Mouse (Mus musculus) limb, embryonic 13.5 days (tissue): ENCODE measurements at regions not wholly inside any gene's neighbourhood (a gene's known extent, or its start where the extent isn't known, plus 50 kb on each side); places are given as distances from the start of the nearest gene placed in this dataset.
A peak's percentile ranks its signal among the peaks of the same experiment; 100 is the strongest.

Experiments
- ATAC-seq: fragments of 200-750 bp; cut with Nextera tagmentation; 2 replicates; pipeline ENCODE4 v1.8.0; 2017; ENCODE audit warnings: low read depth, moderate number of reproducible peaks, moderate TSS enrichment; ENCODE audit not compliant: low FRiP score
- H3K27ac ChIP-seq: fragments of 300-500 bp; sonication (generic); 2 replicates; pipeline ENCODE4 v1.5.1; 2015; ENCODE audit warnings: inconsistent platforms, mild to moderate bottlenecking, moderate library complexity
- H3K27me3 ChIP-seq: fragments of 300-500 bp; sonication (generic); 2 replicates; pipeline ENCODE4 v1.6.1; 2015; ENCODE audit warnings: mild to moderate bottlenecking, inconsistent platforms
- H3K36me3 ChIP-seq: fragments of 300-500 bp; sonication (generic); 2 replicates; pipeline ENCODE4 v1.6.1; 2015; ENCODE audit warnings: inconsistent platforms, mild to moderate bottlenecking, moderate library complexity
- H3K4me1 ChIP-seq: fragments of 300-500 bp; sonication (generic); 2 replicates; pipeline ENCODE4 v1.6.1; 2015; ENCODE audit warnings: inconsistent platforms
- H3K4me2 ChIP-seq: fragments of 300-500 bp; sonication (generic); replicated peaks from 2 replicates; pipeline ENCODE4 v1.6.1; 2015; ENCODE audit warnings: inconsistent platforms, mild to moderate bottlenecking, moderate library complexity
- H3K4me3 ChIP-seq: fragments of 300-500 bp; sonication (generic); 2 replicates; pipeline ENCODE4 v1.5.1; 2015; ENCODE audit warnings: moderate library complexity, mild to moderate bottlenecking, inconsistent platforms
- H3K9ac ChIP-seq: fragments of 300-500 bp; sonication (generic); 2 replicates; pipeline ENCODE4 v1.6.1; 2015; ENCODE audit warnings: mild to moderate bottlenecking, inconsistent platforms
- H3K9me3 ChIP-seq: fragments of 300-500 bp; sonication (generic); 2 replicates; pipeline ENCODE4 v1.6.1; 2016; ENCODE audit warnings: inconsistent platforms
- WGBS: fragments of 180-500 bp; shearing (Covaris S2); methylation state at CpG from one replicate; pipeline ENCODE4 v1.1.7; 2015; 5-methylcytosine and 5-hydroxymethylcytosine counted together

- H3K4me1 ChIP-seq: 0 out of 2 replicates have a peak, but pooled peaks cover 4% of the 10 kb centered on the region
- ATAC-seq: no peak
- no peaks in the 10 kb centered on the region for H3K36me3 ChIP-seq
- no peak overlapping the region for H3K9ac ChIP-seq
- H3K4me3 ChIP-seq: no peak overlapping the region
- H3K9me3 ChIP-seq: no peaks in the 10 kb centered on the region
- no peak overlapping the region; the same call in 1 of the 2 replicates for H3K4me2 ChIP-seq
- no peak overlapping the region for H3K27ac ChIP-seq
- no peaks in the 10 kb centered on the region for H3K27me3 ChIP-seq
- 57% methylated on average over 19 of the region's 19 CpGs for WGBS
Measured at GRCm38 (mm10) chr2:84184288-84185015, 194.1 kb downstream of the Gm13691 start.

DNA sequence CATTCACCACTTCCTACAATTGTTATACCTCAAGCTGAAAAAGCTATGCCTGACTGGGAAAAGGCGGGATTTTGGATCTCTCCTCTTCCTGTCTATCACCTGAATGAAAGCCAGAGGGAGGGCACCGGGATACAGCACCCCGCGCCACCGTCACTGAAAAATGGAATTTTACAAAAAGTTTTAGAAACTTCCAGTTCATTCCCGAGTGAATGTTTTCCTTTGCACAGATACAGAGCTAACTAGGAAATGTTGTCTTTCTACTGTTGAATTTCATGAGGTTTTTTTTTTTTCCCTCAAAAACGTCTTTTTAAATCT lies 194.6 kb downstream of the Gm13691 start:
- H3K4me3 ChIP-seq: no peak overlapping the region
- H3K36me3 ChIP-seq: no peaks in the 10 kb centered on the region
- no peaks in the 10 kb centered on the region for H3K27me3 ChIP-seq
- 84% methylated on average over 7 of the region's 7 CpGs for WGBS
- no peak overlapping the region for H3K9ac ChIP-seq
- no peak overlapping the region for H3K27ac ChIP-seq
- H3K4me1 ChIP-seq: 0 out of 2 replicates have a peak, but pooled peaks cover 4% of the 10 kb centered on the region
- no peaks in the 10 kb centered on the region for H3K9me3 ChIP-seq
- ATAC-seq: no peak
- H3K4me2 ChIP-seq: no peak overlapping the region

GRCm38 (mm10) chr2:84186126-84186701 lies 195.9 kb downstream of the Gm13691 start:
- H3K36me3 ChIP-seq: no peaks in the 10 kb centered on the region
- H3K27me3 ChIP-seq: no peaks in the 10 kb centered on the region
- no peak overlapping the region for H3K27ac ChIP-seq
- H3K4me3 ChIP-seq: no peak overlapping the region
- ATAC-seq: peak; percentile 88
- H3K4me1 ChIP-seq: 0 out of 2 replicates have a peak, but pooled peaks cover 4% of the 10 kb centered on the region
- H3K9me3 ChIP-seq: no peaks in the 10 kb centered on the region
- H3K4me2 ChIP-seq: no peak overlapping the region
- 42% methylated on average over 9 of the region's 9 CpGs for WGBS
- no peak overlapping the region for H3K9ac ChIP-seq

DNA sequence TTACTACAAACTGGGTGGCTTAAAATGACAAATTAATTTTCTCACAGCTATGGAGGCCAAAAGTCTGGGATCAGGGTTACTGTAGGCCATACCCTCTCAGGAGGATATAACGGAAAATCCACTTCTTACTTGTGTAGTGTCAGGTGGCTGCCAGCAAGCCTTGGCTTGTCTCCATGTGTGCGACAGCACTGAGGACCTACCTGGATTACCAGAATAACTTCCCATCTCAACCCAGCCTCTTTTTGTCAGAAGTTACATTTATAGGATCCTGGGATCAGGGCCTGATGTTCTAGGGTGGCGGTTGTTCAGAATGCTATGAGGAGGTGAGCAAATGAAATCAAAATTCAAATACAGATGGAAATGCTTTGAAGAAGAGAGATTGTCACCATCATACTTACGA lies 197.1 kb downstream of the Gm13691 start:
- Histone ChIP-seq H3K9ac (no peak overlapping the region), H3K27me3 (no peaks in the 10 kb centered on the region), H3K9me3 (no peaks in the 10 kb centered on the region), H3K27ac (no peak overlapping the region), H3K4me3 (no peak overlapping the region), H3K4me2 (no peak overlapping the region), H3K36me3 (no peaks in the 10 kb centered on the region), H3K4me1 (0 out of 2 replicates have a peak, but pooled peaks cover 4% of the 10 kb centered on the region)
- ATAC-seq: no peak
- 87% methylated on average over 4 of the region's 4 CpGs for WGBS

GRCm38 (mm10) chr2:84189302-84189701 lies 198.9 kb downstream of the Gm13691 start:
- no peak for ATAC-seq
- Histone ChIP-seq H3K9ac (no peak overlapping the region), H3K9me3 (no peaks in the 10 kb centered on the region), H3K4me1 (0 out of 2 replicates have a peak, but pooled peaks cover 4% of the 10 kb centered on the region), H3K4me2 (no peak overlapping the region), H3K4me3 (no peak overlapping the region), H3K36me3 (no peaks in the 10 kb centered on the region), H3K27ac (no peak overlapping the region), H3K27me3 (no peaks in the 10 kb centered on the region)
- WGBS: 83% methylated on average over 3 of the region's 3 CpGs

GRCm38 (mm10) chr2:84217116-84217515 lies 208.1 kb downstream of the Calcrl start:
- 78% methylated on average over 1 of the region's 1 CpGs for WGBS
- H3K9me3 ChIP-seq: no peaks in the 10 kb centered on the region
- H3K27me3 ChIP-seq: no peaks in the 10 kb centered on the region
- H3K9ac ChIP-seq: no peak overlapping the region
- no peaks in the 10 kb centered on the region for H3K36me3 ChIP-seq
- H3K4me1 ChIP-seq: no peaks in the 10 kb centered on the region
- ATAC-seq: no peak
- no peak overlapping the region for H3K27ac ChIP-seq
- H3K4me3 ChIP-seq: no peak overlapping the region
- H3K4me2 ChIP-seq: no peak overlapping the region

DNA sequence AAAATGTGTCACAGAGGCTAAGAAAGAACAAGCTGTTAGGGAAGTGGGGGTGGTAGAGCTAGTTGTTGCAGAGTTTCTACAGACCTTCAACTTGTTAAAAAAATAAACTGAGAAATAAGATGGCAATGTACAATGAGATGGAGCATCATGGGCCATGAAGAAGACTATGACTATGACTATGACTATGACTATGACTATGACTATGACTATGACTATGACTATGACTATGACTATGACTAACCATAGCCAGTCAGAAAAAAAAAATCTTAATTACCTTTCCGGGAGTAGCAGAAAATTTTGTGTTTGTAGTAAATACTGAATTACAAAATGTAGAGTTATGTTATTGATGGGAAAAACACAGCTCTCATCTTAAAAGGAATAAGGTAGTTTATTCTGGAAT lies 203.2 kb downstream of the Calcrl start:
- Histone ChIP-seq H3K9me3 (no peaks in the 10 kb centered on the region), H3K27me3 (no peaks in the 10 kb centered on the region), H3K9ac (no peak overlapping the region), H3K4me2 (no peak overlapping the region), H3K4me1 (no peaks in the 10 kb centered on the region), H3K36me3 (no peaks in the 10 kb centered on the region), H3K4me3 (no peak overlapping the region), H3K27ac (no peak overlapping the region)
- 92% methylated on average over 1 of the region's 1 CpGs for WGBS
- no peak for ATAC-seq

DNA sequence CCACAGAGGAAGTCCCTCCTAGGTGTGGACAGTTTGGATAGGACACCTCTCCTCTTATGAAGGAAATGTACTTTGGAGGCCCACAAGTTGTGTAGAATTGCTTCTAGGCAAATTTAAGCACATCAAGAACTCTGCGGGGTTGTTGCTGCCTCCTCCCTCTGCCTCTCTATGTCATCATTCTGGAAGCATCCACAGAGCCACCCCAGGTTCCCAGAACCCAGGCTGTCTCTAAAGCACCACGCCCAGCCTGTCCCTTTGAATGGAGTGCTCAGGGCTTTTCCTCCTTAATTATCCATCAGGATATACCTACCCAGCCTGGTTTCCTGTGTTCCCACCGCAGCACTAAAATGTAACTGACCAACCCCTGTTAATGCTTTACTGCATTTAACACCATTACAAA lies 195.4 kb downstream of the Calcrl start:
- H3K4me2 ChIP-seq: no peak overlapping the region
- no peak overlapping the region for H3K4me3 ChIP-seq
- ATAC-seq: no peak
- no peaks in the 10 kb centered on the region for H3K9me3 ChIP-seq
- H3K36me3 ChIP-seq: no peaks in the 10 kb centered on the region
- no peak overlapping the region for H3K9ac ChIP-seq
- no peak overlapping the region for H3K27ac ChIP-seq
- no peaks in the 10 kb centered on the region for H3K27me3 ChIP-seq
- 71% methylated on average over 3 of the region's 3 CpGs for WGBS
- no peaks in the 10 kb centered on the region for H3K4me1 ChIP-seq

- no peak for ATAC-seq
- Histone ChIP-seq H3K9me3 (no peaks in the 10 kb centered on the region), H3K4me2 (no peak overlapping the region), H3K36me3 (no peaks in the 10 kb centered on the region), H3K4me1 (no peaks in the 10 kb centered on the region), H3K27ac (no peak overlapping the region), H3K27me3 (no peaks in the 10 kb centered on the region), H3K4me3 (no peak overlapping the region), H3K9ac (no peak overlapping the region)
- WGBS: 74% methylated on average over 4 of the region's 4 CpGs
Measured at GRCm38 (mm10) chr2:84235641-84236040, 189.6 kb downstream of the Calcrl start.

DNA sequence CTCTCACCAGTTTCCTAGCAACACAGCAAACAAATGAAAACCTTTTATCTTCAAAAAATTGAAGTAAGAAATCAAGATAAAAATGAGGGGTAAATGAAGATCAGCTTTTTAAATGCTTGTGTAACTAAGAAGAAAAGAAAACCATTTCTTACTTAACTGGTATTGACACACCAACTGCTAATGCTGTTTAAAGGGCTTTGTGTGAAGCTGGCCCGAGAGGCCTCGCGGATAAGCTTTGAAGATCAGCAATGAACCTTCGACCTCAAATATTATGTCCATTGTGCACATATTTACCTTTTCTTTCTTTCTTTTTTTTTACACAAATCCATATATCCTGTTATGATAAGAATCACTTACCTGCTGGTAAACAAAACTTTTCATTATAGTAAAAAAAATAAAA lies 184.0 kb downstream of the Calcrl start:
- Histone ChIP-seq H3K4me2 (no peak overlapping the region), H3K27ac (no peak overlapping the region), H3K36me3 (no peaks in the 10 kb centered on the region), H3K9ac (no peak overlapping the region), H3K4me3 (no peak overlapping the region), H3K9me3 (no peaks in the 10 kb centered on the region), H3K4me1 (0 out of 2 replicates have a peak, but pooled peaks cover 3% of the 10 kb centered on the region), H3K27me3 (no peaks in the 10 kb centered on the region)
- WGBS: 76% methylated on average over 4 of the region's 4 CpGs
- ATAC-seq: no peak

- Histone ChIP-seq H3K9ac (no peak overlapping the region), H3K4me3 (no peak overlapping the region), H3K27ac (no peak overlapping the region), H3K4me2 (no peak overlapping the region), H3K36me3 (no peaks in the 10 kb centered on the region), H3K9me3 (no peaks in the 10 kb centered on the region), H3K4me1 (0 out of 2 replicates have a peak, but pooled peaks cover 3% of the 10 kb centered on the region), H3K27me3 (no peaks in the 10 kb centered on the region)
- ATAC-seq: no peak
- 35% methylated on average over 1 of the region's 1 CpGs for WGBS
Measured at GRCm38 (mm10) chr2:84241986-84242385, 183.2 kb downstream of the Calcrl start.

DNA sequence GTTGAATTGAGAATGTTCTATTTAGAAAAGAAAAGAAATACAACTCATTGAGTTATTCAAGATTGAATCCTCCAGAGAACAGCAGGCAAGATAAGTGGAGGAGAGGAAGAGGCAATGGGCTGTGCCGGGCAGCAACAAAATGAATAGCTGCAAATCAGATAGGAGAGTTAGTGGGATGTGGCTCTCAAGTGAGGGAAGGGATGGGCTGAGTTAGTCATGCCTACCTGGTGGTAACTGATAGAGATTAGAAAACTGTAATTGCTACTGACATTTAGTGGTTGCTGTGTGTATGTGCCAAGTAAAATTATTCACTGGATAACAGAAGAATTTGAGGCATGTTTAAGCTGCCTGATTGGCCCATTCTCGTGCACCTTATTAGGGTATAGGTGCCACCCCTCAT lies 179.3 kb downstream of the Calcrl start:
- no peak overlapping the region for H3K4me3 ChIP-seq
- no peaks in the 10 kb centered on the region for H3K9me3 ChIP-seq
- H3K27ac ChIP-seq: no peak overlapping the region
- no peak for ATAC-seq
- H3K9ac ChIP-seq: no peak overlapping the region
- WGBS: 90% methylated on average over 2 of the region's 2 CpGs
- H3K4me1 ChIP-seq: 0 out of 2 replicates have a peak, but pooled peaks cover 3% of the 10 kb centered on the region
- H3K4me2 ChIP-seq: no peak overlapping the region
- no peaks in the 10 kb centered on the region for H3K36me3 ChIP-seq
- no peaks in the 10 kb centered on the region for H3K27me3 ChIP-seq

- no peak overlapping the region for H3K4me2 ChIP-seq
- 0 out of 2 replicates have a peak, but pooled peaks cover 3% of the 10 kb centered on the region for H3K4me1 ChIP-seq
- H3K36me3 ChIP-seq: no peaks in the 10 kb centered on the region
- no peak overlapping the region for H3K9ac ChIP-seq
- no peak overlapping the region for H3K27ac ChIP-seq
- H3K27me3 ChIP-seq: no peaks in the 10 kb centered on the region
- H3K9me3 ChIP-seq: no peaks in the 10 kb centered on the region
- no peak for ATAC-seq
- WGBS: 73% methylated on average over 2 of the region's 2 CpGs
- H3K4me3 ChIP-seq: no peak overlapping the region
Measured at GRCm38 (mm10) chr2:84246562-84246961, 178.6 kb downstream of the Calcrl start.
